Mouse (Mus musculus): ENCODE measurements around the gene Prl7a2. TPM values are rescaled to one million over a fixed set of nuclear protein-coding genes. Genes with fewer than 3 reads are reported as not detected.

Gene Prl7a2
- total RNA-seq (2021): not detected in 2 replicates
- long read RNA-seq, experiment 1: 0 reads
- long read RNA-seq, experiment 2: 0 reads

DNA sequence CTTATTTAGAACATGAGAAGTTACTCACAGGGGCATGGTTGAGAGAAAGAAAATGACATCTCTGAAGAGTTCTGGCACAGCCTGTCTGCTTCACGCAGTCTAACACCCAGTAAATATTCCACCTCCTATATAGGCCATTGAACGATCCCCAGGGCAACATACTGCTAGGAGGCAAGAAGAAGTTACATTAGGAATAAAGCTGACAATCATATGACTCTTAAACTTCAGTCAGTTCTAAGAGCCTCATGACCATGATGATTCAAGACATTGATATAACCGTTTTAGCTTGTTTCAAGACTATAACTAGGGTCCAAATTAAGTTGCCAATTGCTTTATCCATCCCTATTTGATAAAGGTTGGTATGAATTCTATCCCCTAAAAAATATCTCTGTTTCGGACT is at the start of gene Prl7a2:
Gene Prl7a2 (minus strand): TSS at position 101 of the 400 bp plus-strand sequence.
- no peak for DNase-seq

DNA sequence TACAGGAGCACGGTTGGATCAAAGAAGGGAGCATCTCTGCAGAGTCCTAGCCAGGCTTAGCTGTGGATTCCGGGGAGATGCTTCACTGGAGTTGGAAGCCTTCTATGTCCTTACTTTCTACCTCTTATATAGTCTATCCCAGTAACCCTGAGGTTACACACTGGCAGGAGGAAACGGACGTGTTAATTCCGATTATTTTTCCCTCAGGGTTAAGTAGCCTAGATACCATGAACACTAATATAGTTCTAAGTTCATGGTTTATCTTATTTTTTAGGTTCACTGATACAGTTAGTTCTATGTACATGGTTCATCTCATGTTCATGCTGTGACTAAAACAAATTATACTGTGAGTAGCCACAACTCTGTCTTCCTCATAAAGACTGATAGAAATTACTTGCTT is 48.8 kb upstream of the Prl7a2 start, which contains the start of gene Prl7d1:
Gene Prl7d1 (minus strand): TSS at position 101 of the 400 bp plus-strand sequence.
- no peak for DNase-seq

DNA sequence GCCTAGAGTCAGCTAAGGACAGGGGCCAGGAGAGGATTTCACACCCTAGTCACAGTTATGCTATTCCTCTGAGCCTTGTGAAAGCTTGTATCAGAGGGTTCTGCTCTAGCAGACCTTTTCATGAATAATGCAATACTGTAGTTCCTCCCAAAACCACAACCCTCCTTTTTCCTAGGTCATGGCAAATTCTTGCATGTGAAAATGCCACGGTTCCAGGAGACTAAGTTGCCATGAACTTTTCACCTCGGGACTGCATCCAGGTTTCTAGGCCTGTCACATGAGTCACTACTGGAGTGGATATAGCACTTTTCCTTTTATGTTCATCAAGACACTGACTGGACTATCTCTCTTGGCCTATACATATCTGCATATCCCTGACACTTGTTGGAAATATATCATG is 38.7 kb upstream of the Prl7a2 start:
- DNase-seq: peak; percentile 19

DNA sequence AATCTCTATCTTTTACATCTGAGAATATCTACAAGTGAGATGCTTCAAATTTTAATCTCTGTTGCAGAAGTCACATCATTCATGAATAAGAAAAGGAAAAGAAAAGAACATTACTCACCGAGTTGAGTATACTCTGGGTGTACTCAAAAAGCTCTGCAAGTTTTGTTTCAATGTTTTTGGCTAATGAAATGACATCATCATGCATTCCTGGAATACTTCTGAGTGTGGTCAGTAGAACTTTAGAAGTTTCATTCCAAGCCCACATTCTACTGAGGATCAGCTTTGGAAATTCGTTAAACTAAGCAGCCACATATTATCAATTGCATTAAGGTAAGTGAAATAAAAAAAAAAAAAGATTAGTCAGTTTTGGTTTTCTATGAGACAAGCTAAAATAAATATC is 7.1 kb downstream of the Prl7a2 start:
- no peak for DNase-seq

DNA sequence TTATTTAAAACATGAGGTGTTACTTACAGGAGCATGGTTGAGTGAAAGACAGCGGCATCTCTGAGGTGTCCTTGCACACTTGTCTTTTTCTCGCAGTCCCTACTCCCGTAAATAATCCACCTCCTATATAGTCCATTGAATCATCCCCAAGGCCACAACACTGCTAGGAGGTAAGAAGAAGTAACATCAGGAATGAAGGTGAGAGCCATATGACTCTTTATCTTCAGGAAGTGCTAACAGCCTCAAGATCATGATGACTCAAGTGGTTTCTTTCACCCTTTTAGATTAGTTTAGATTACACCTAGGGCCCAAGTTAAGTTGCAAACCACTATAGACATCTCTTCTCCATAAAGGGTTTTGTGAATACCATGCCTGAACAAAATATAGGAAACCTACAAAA is 25.4 kb downstream of the Prl7a2 start, which contains the start of gene Prl7a1:
Gene Prl7a1 (minus strand): TSS at position 101 of the 400 bp plus-strand sequence.
- no peak for DNase-seq

DNA sequence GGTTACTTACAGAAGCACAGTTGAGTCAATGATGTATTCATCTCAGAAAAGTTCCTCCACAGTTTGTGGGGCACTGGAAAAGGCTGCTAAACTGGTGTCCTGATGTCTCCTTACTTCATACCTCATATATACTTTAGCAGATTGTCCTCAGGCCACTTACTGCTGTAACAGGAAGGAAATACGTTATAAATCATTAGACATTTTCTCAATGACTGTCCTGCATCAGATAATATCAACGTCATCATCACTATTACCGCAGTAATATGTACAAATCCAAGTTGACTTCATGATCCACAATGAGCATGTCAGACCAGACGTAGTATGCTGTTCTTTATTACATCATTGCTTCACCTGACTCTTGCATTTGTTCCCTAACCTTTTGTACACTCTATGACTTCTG is 57.4 kb downstream of the Prl7a2 start, which contains the start of gene Prl7b1:
Gene Prl7b1 (minus strand): TSS at position 101 of the 400 bp plus-strand sequence.
- no peak for DNase-seq

Other genes with a start within 250 kb of the Prl7a2 start
- not detected in 2 replicates for gene Prl8a6, start 229.3 kb downstream of the Prl7a2 start, total RNA-seq (2021)
- gene Prl8a8, start 154.8 kb downstream of the Prl7a2 start, total RNA-seq (2021): not detected in 2 replicates
- not detected in 2 replicates for gene Prl8a9, start 103.4 kb downstream of the Prl7a2 start, total RNA-seq (2021)
- gene Prl8a1, start 85.9 kb downstream of the Prl7a2 start, total RNA-seq (2021): not detected in 2 replicates
- not detected in 2 replicates for gene Prl7b1, start 57.5 kb downstream of the Prl7a2 start, total RNA-seq (2021)
- not detected in 2 replicates for gene Prl7a1, start 25.5 kb downstream of the Prl7a2 start, total RNA-seq (2021)
- not detected in 2 replicates for gene Prl7d1, start 48.7 kb upstream of the Prl7a2 start, total RNA-seq (2021)
- not detected in 2 replicates for gene Prl7c1, start 112.8 kb upstream of the Prl7a2 start, total RNA-seq (2021)
- not detected in 2 replicates for gene Prl2a1, start 133.6 kb upstream of the Prl7a2 start, total RNA-seq (2021)
- not detected in 2 replicates for gene Prl2c1, start 181.3 kb upstream of the Prl7a2 start, total RNA-seq (2021)

All from adrenal gland, postnatal 14 days (tissue).